Mouse (Mus musculus) heart, embryonic 14.5 days (tissue): ENCODE measurements around the gene Mycl. TPM values are rescaled to one million over a fixed set of nuclear protein-coding genes. Genes with fewer than 3 reads are reported as not detected.

Experiments used
- ATAC-seq: fragments of 200-750 bp; cut with Nextera tagmentation; 2 replicates; pipeline ENCODE4 v1.8.0; 2017; ENCODE audit warnings: low read depth, moderate TSS enrichment; ENCODE audit not compliant: insufficient number of reproducible peaks, insufficient read depth, low FRiP score
- H3K27ac ChIP-seq, 2 experiments: fragments of 200-500 bp in 1 of 2; fragments of 300-500 bp in 1 of 2; sonication (generic) in 1 of 2; replicated peaks in 1 of 2; 2 replicates each; pipeline ENCODE4 v1.5.1; 2012 to 2014; ENCODE audit warnings: low read depth in 2 of 2, low read length in 2 of 2, control low read depth in 1 of 2, mild to moderate bottlenecking in 1 of 2, mixed read lengths in 1 of 2; ENCODE audit not compliant: control insufficient read depth in 1 of 2, insufficient read depth in 1 of 2
- H3K27me3 ChIP-seq: fragments of 300-500 bp; sonication (generic); 2 replicates; pipeline ENCODE4 v1.6.1; 2014; ENCODE audit warnings: mild to moderate bottlenecking, low read length, control low read depth; ENCODE audit not compliant: control insufficient read depth, insufficient read depth
- H3K36me3 ChIP-seq: fragments of 300-500 bp; sonication (generic); 2 replicates; pipeline ENCODE4 v1.6.1; 2014; ENCODE audit warnings: mild to moderate bottlenecking, control low read depth, low read length, mixed read lengths; ENCODE audit not compliant: control insufficient read depth, insufficient read depth
- H3K4me1 ChIP-seq, 2 experiments: fragments of 200-500 bp in 1 of 2; fragments of 300-500 bp in 1 of 2; sonication (generic) in 1 of 2; 2 replicates each; pipeline ENCODE4 v1.6.1; 2012 to 2014; ENCODE audit warnings: low read length in 2 of 2, control low read depth in 1 of 2, mixed read lengths in 1 of 2; ENCODE audit not compliant: control insufficient read depth in 2 of 2, insufficient read depth in 2 of 2
- H3K4me2 ChIP-seq: fragments of 300-500 bp; sonication (generic); 2 replicates; pipeline ENCODE4 v1.6.1; 2014; ENCODE audit warnings: mild to moderate bottlenecking, low read length
- H3K4me3 ChIP-seq, 2 experiments: fragments of 200-500 bp in 1 of 2; fragments of 300-500 bp in 1 of 2; sonication (generic) in 1 of 2; 2 replicates each; pipeline ENCODE4 v1.5.1; 2012 to 2014; ENCODE audit warnings: low read length in 2 of 2, mild to moderate bottlenecking in 2 of 2, control low read depth in 1 of 2, low read depth in 1 of 2, moderate library complexity in 1 of 2; ENCODE audit not compliant: control insufficient read depth in 1 of 2, insufficient read depth in 1 of 2
- H3K9ac ChIP-seq: fragments of 300-500 bp; sonication (generic); 2 replicates; pipeline ENCODE4 v1.6.1; 2014; ENCODE audit warnings: mild to moderate bottlenecking, low read length
- H3K9me3 ChIP-seq: fragments of 300-500 bp; sonication (generic); 2 replicates; pipeline ENCODE4 v1.6.1; 2016; ENCODE audit warnings: low read length, control low read depth; ENCODE audit not compliant: control insufficient read depth
- WGBS: fragments of 180-500 bp; shearing (Covaris S2); extraction: QIAGEN DNeasy Blood & Tissue Kit; methylation state at CpG from one replicate; pipeline ENCODE4 v1.1.7; 2014; 5-methylcytosine and 5-hydroxymethylcytosine counted together
- polyA plus RNA-seq: library from polyadenylated mRNA; unstranded; fragments of >200 nt; fragmentation: Nextera tagmentation; extraction: Ambion mirVana; gene quantifications from 2 replicates; pipeline ENCODE4 v1.2.1, GENCODE M21; 2014

The Mycl gene
- polyA plus RNA-seq, 1 experiment from 2014 or later: 0.63 TPM

DNA sequence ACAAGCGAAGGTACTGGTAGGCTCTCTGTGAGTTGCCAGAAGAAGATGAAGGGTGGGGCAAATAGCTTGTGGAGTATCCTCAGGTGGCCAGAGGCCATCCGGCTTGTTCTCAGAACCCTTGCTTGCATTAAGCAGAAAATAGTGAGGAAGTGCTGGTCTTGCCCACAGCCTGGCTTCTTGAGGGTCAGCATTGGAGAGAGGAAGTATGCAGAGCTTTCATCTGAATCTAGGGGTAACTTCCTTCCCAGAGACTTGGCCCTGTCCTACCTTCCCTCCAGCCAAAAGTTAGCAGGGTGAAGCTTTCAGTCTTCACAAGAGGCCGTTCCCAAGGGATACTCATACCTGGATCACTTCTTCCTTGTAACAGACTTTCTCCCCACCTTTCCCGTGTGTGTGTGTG is 23.8 kb upstream of the Mycl start:
- Histone ChIP-seq H3K36me3 (no peaks in the 10 kb centered on the region), H3K4me1 (no peaks in the 10 kb centered on the region), H3K4me3 (no peak overlapping the region), H3K27me3 (no peaks in the 10 kb centered on the region; the same call in 1 of the 2 replicates), H3K4me2 (no peak overlapping the region), H3K9ac (no peak overlapping the region), H3K27ac (no peak overlapping the region), H3K9me3 (no peaks in the 10 kb centered on the region)
- 69% methylated on average over 4 of the region's 4 CpGs for WGBS
- ATAC-seq: no peak

DNA sequence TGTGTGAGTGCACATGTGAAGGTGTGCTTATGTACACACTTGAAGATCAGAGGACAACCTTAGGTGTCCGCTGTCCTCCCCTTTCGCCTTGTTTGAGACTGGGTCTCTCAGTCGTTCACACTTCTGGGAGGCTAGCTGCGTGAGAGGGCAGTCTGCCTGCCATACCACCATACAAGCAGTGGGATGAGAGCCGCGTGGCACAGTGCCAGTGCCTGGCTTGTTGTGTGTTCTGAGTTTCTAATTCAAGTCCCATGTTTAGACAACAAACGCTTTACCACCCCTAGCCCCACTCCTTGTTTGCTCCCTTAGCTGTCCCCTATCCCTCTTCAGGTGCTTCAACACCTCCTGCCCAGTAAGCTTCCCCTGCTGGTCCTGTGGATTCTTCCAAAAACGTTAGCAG is 23.4 kb upstream of the Mycl start:
- Histone ChIP-seq H3K4me3 (no peak overlapping the region), H3K4me1 (no peaks in the 10 kb centered on the region), H3K36me3 (no peaks in the 10 kb centered on the region), H3K27ac (no peak overlapping the region), H3K4me2 (no peak overlapping the region), H3K9ac (no peak overlapping the region), H3K27me3 (no peaks in the 10 kb centered on the region; the same call in 1 of the 2 replicates), H3K9me3 (no peaks in the 10 kb centered on the region)
- ATAC-seq: no peak
- WGBS: 54% methylated on average over 8 of the region's 8 CpGs

DNA sequence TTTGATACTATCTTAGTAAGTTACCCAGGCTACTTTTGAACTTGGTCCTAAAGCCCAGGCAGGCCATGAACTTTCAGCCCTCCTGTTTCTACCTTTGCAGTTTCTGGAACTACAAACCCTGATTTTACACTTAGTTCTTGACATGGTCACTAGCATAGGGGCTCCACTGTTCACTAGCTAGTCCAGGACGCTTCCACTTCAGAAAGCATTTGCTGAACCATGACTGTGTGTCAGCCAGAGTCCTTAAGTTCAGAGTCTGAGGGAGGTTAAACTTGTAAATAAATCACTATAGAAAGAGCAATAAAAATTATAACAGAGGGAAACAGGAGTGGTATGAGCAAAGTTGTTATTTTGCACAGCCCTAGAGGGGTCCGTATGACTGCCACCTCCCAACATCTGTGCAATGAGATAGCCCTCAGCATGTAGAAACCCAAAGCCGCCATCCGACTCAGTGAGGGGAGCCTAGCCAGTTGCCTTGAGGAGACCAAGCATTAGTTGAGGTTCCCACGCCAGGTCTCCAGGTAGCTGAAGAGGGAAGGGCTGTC is 20.4 kb upstream of the Mycl start:
- 80% methylated on average over 5 of the region's 5 CpGs for WGBS
- Histone ChIP-seq H3K4me3 (no peak overlapping the region), H3K27ac (no peak overlapping the region), H3K27me3 (no peaks in the 10 kb centered on the region; the same call in 1 of the 2 replicates), H3K4me2 (no peak overlapping the region), H3K4me1 (no peaks in the 10 kb centered on the region), H3K36me3 (no peaks in the 10 kb centered on the region), H3K9ac (no peak overlapping the region), H3K9me3 (no peaks in the 10 kb centered on the region)
- ATAC-seq: no peak

DNA sequence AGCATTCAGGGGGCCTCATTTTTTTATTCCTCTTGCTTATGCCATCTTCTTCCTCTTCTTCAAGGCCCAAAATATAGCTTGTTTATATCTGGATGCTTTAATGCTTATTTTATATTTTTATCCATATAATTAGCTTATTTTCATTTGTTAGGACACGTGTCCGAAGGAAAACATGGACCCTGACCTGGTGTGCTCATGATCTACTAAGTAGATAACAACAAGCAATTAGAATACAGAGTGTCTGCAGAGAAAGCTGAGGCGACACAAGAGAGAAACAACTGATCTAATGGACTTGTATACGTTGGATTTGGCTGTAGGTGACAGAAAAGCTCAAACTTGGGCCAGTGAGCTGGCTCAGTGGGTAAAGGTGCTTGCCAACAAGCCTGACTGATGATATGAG is 18.6 kb upstream of the Mycl start:
- Histone ChIP-seq H3K9me3 (no peaks in the 10 kb centered on the region), H3K9ac (no peak overlapping the region), H3K27me3 (no peaks in the 10 kb centered on the region; the same call in 1 of the 2 replicates), H3K4me2 (no peak overlapping the region), H3K4me1 (peaks cover 5 to 7% of the 10 kb centered on the region in 2 experiments), H3K27ac (no peak overlapping the region), H3K4me3 (no peak overlapping the region), H3K36me3 (no peaks in the 10 kb centered on the region)
- WGBS: 71% methylated on average over 4 of the region's 4 CpGs
- ATAC-seq: no peak

DNA sequence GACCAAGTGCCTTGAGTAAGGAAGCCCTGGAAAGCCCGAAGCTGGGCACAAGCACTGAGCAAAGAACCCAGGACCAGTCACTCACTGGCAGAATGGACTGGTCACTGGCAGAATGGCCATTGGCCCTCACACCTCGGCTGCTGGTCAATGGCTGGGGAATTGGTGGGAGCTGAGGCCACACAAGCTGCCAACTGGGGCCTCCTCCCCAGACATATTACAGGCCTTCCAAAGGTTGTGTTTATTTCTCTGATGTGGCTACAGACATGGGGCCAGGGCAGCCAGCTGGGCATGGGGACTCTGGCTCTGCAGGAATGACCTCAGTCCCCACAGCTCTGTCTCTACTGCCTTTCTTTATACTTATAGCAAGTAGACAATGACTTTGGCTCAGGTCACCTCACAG is 16.6 kb upstream of the Mycl start:
- Histone ChIP-seq H3K9ac (no peak overlapping the region), H3K4me3 (no peak overlapping the region)
- 69% methylated on average over 2 of the region's 2 CpGs for WGBS

GRCm38 (mm10) chr4:122979826-122980225 is 15.6 kb upstream of the Mycl start:
- no peak overlapping the region for H3K9ac ChIP-seq
- H3K27ac ChIP-seq: no peak overlapping the region
- H3K4me1 ChIP-seq: peaks cover 6 to 7% of the 10 kb centered on the region in 2 experiments
- ATAC-seq: no peak
- no peak overlapping the region for H3K4me2 ChIP-seq
- peaks cover 25% of the 10 kb centered on the region for H3K27me3 ChIP-seq
- H3K36me3 ChIP-seq: no peaks in the 10 kb centered on the region
- no peak overlapping the region for H3K4me3 ChIP-seq
- 71% methylated on average over 3 of the region's 3 CpGs for WGBS
- no peaks in the 10 kb centered on the region for H3K9me3 ChIP-seq

More for the DNA sequence above, 16.6 kb upstream of the Mycl start:
- Histone ChIP-seq H3K9me3 (no peaks in the 10 kb centered on the region), H3K4me1 (peaks cover 6 to 7% of the 10 kb centered on the region in 2 experiments), H3K27ac (no peak overlapping the region), H3K4me2 (no peak overlapping the region), H3K36me3 (no peaks in the 10 kb centered on the region), H3K27me3 (peaks cover 16% of the 10 kb centered on the region; the same call in 1 of the 2 replicates)
- no peak for ATAC-seq

GRCm38 (mm10) chr4:122980684-122981083 is 14.8 kb upstream of the Mycl start:
- H3K9ac ChIP-seq: no peak overlapping the region
- H3K9me3 ChIP-seq: no peaks in the 10 kb centered on the region
- H3K4me1 ChIP-seq: peaks cover 6 to 7% of the 10 kb centered on the region in 2 experiments
- H3K36me3 ChIP-seq: no peaks in the 10 kb centered on the region
- no peak overlapping the region for H3K4me3 ChIP-seq
- no peak for ATAC-seq
- no peak overlapping the region for H3K27ac ChIP-seq
- H3K27me3 ChIP-seq: peaks cover 26% of the 10 kb centered on the region
- H3K4me2 ChIP-seq: no peak overlapping the region
- WGBS: 86% methylated on average over 2 of the region's 2 CpGs

DNA sequence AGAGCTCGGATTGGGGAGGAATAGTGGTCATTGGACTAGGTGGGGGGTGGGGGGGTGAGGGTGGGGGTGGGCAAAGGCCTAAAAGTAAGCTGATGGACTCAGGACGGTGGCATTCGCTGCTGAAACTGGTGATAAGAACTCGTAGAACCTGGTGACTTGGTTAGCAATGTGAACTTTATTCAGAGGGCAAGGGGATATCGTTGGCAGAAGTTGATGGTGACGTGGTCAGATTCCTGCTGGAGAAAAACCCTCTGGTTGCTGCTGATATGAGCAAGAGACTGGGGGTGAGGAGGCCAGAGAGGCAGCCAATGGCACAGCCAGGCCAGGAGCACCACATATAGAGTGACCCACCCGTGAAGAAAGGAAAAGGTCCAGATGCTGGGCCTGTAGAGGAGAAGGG is 14.2 kb upstream of the Mycl start:
- peaks cover 26% of the 10 kb centered on the region for H3K27me3 ChIP-seq

More for the DNA sequence above, 14.2 kb upstream of the Mycl start:
- ATAC-seq: no peak
- Histone ChIP-seq H3K27ac (no peak overlapping the region), H3K9me3 (no peaks in the 10 kb centered on the region), H3K4me1 (peaks cover 6 to 7% of the 10 kb centered on the region in 2 experiments), H3K9ac (no peak overlapping the region), H3K36me3 (no peaks in the 10 kb centered on the region), H3K4me3 (no peak overlapping the region), H3K4me2 (no peak overlapping the region)
- WGBS: 53% methylated on average over 7 of the region's 7 CpGs
